Comparison of ENCODE assay signal across 8 mouse cellular contexts in the genomic region with DNA sequence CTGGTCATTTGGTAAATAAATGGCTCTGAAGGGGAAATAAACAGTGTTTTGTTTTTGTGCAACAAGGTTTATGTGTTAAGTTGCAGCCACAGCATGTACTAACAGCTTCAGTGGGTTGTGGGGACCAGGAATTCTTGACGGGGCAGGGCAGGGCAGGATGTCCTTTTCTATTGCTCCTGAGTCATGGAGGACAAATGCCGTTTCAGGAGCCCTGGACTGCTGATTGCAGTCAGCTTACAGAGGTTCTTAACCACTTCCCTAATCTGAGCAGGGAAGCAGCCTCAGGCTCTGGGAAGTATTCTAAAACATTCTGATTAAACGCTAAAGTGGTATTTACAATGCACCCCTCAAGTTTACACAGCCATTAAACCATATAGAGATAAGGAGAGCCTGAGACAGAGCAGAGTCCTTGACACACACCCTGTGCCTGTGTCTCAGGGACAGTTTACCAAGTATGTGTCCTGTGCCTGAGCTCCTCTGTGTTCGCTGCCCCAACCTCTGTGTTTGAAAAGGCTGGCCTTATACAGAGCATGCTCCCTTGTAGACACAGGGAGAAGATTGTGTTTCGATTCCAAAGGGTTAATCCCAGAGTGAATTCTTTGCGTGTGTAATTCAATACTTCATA.
DNase-seq lines count a peak whose midpoint lies in the region; ATAC-seq lines count a peak whose summit lies in the region.

No protein-coding gene starts in this region.

- 68% methylated on average over 6 of the region's 6 CpGs for WGBS in forebrain, embryonic 10.5 days
- WGBS in limb, embryonic 11.5 days, result 44% methylated on average over 6 of the region's 6 CpGs
- WGBS in midbrain, embryonic 14.5 days, result 58% methylated on average over 6 of the region's 6 CpGs

- peaks cover 8% of the 10 kb centered on the region; the same call in 1 of the 2 replicates for H3K27me3 ChIP-seq in forebrain, embryonic 10.5 days (ENCODE audit: poor library complexity, severe bottlenecking)
- H3K27me3 ChIP-seq in limb, embryonic 11.5 days (ENCODE audit: control insufficient read depth, insufficient read depth, low read length), result no peaks in the 10 kb centered on the region
- no peaks in the 10 kb centered on the region for H3K27me3 ChIP-seq in midbrain, embryonic 14.5 days (ENCODE audit: control insufficient read depth, insufficient read depth, low read length)

- H3K9ac ChIP-seq in limb, embryonic 11.5 days (ENCODE audit: low read length), result no peak overlapping the region
- H3K9ac ChIP-seq in midbrain, embryonic 14.5 days (replicated peaks; ENCODE audit: low read length), result no peak overlapping the region

- no peaks in the 10 kb centered on the region for H3K36me3 ChIP-seq in forebrain, embryonic 10.5 days (replicated peaks)
- H3K36me3 ChIP-seq in limb, embryonic 11.5 days (ENCODE audit: control insufficient read depth, insufficient read depth, low read length), result no peaks in the 10 kb centered on the region
- H3K36me3 ChIP-seq in midbrain, embryonic 14.5 days (ENCODE audit: control insufficient read depth, insufficient read depth, low read length), result no peaks in the 10 kb centered on the region

- H3K4me3 ChIP-seq in forebrain, embryonic 10.5 days, result no peak overlapping the region
- H3K4me3 ChIP-seq in limb, embryonic 11.5 days (ENCODE audit: low read depth, low read length), result no peak overlapping the region
- H3K4me3 ChIP-seq in midbrain, embryonic 14.5 days (replicated peaks; ENCODE audit: low read depth, low read length), result no peak overlapping the region

- DNase-seq in layer of hippocampus, adult 9-11 months, result peak; percentile 7
- DNase-seq in layer of hippocampus, adult 9-10 months (ENCODE audit: low spot score), result no peak
- no peak for DNase-seq in forebrain, embryonic 10.5 days (ENCODE audit: extremely low spot score, low spot score)
- no peak for DNase-seq in limb, embryonic 11.5 days (ENCODE audit: low spot score)
- no peak for DNase-seq in midbrain, embryonic 14.5 days
- DNase-seq in thymus, adult 18-20 months, result no peak
- DNase-seq in left cerebral cortex, adult 18-20 months (ENCODE audit: low spot score in 2 of 2), result no peak

- no peak overlapping the region for H3K4me2 ChIP-seq in limb, embryonic 11.5 days (ENCODE audit: low read depth, severe bottlenecking)
- 0 out of 2 replicates have a peak overlapping the region, but pooled peaks have one; percentile 14 for H3K4me2 ChIP-seq in midbrain, embryonic 14.5 days (ENCODE audit: low read length)

- no peaks in the 10 kb centered on the region for H3K9me3 ChIP-seq in forebrain, embryonic 10.5 days
- H3K9me3 ChIP-seq in limb, embryonic 11.5 days (ENCODE audit: control insufficient read depth, low read length), result no peaks in the 10 kb centered on the region
- no peaks in the 10 kb centered on the region for H3K9me3 ChIP-seq in midbrain, embryonic 14.5 days (ENCODE audit: control insufficient read depth, low read length)

- peaks cover 19% of the 10 kb centered on the region for H3K4me1 ChIP-seq in forebrain, embryonic 10.5 days
- H3K4me1 ChIP-seq in limb, embryonic 11.5 days (ENCODE audit: control insufficient read depth, insufficient read depth, low read length), result peaks cover 5% of the 10 kb centered on the region; the same call in 1 of the 2 replicates
- H3K4me1 ChIP-seq in midbrain, embryonic 14.5 days (ENCODE audit: control insufficient read depth, insufficient read depth, low read length), result no peaks in the 10 kb centered on the region

- H3K27ac ChIP-seq in forebrain, embryonic 10.5 days, result peak overlapping the region; percentile 70; the same call in 1 of the 2 replicates
- H3K27ac ChIP-seq in limb, embryonic 11.5 days (replicated peaks; ENCODE audit: low read depth, low read length), result no peak overlapping the region
- H3K27ac ChIP-seq in midbrain, embryonic 14.5 days (replicated peaks; ENCODE audit: low read depth, low read length), result no peak overlapping the region

- ATAC-seq in hematopoietic stem cell, adult 5-6 weeks (replicated peaks in 1 of 2; ENCODE audit: insufficient read depth in 1 of 2, low FRiP score in 2 of 2, low TSS enrichment in 1 of 2, low read depth in 1 of 2, poor library complexity in 2 of 2, severe bottlenecking in 2 of 2), result peak; percentile 83 to 93
- ATAC-seq in limb, embryonic 11.5 days (ENCODE audit: insufficient number of reproducible peaks, low FRiP score, low TSS enrichment, low read depth), result peak; percentile 76
- no peak for ATAC-seq in midbrain, embryonic 14.5 days (ENCODE audit: low FRiP score, low TSS enrichment)
